Mouse (Mus musculus) intestine, postnatal 0 days (tissue): ENCODE measurements around the gene Fgfr2. TPM values are rescaled to one million over a fixed set of nuclear protein-coding genes. Genes with fewer than 3 reads are reported as not detected.

Experiments used
- ATAC-seq: fragments of 200-750 bp; cut with Nextera tagmentation; 2 replicates; pipeline ENCODE4 v1.8.0; 2017; ENCODE audit warnings: mild to moderate bottlenecking, moderate TSS enrichment, moderate library complexity
- H3K27ac ChIP-seq: fragments of 300-500 bp; sonication (generic); 2 replicates; pipeline ENCODE4 v1.5.1; 2014; ENCODE audit warnings: mild to moderate bottlenecking, low read depth, low read length, moderate library complexity
- H3K27me3 ChIP-seq: fragments of 300-500 bp; sonication (generic); replicated peaks from 2 replicates; pipeline ENCODE4 v1.6.1; 2014; ENCODE audit warnings: low read length, mixed read lengths; ENCODE audit not compliant: control insufficient read depth, insufficient read depth
- H3K36me3 ChIP-seq: fragments of 300-500 bp; sonication (generic); 2 replicates; pipeline ENCODE4 v1.6.1; 2014; ENCODE audit warnings: mild to moderate bottlenecking, moderate library complexity; ENCODE audit not compliant: control insufficient read depth, insufficient read depth
- H3K4me1 ChIP-seq: fragments of 300-500 bp; sonication (generic); replicated peaks from 2 replicates; pipeline ENCODE4 v1.6.1; 2014; ENCODE audit warnings: antibody characterized with exemption, low read length, mixed read lengths; ENCODE audit not compliant: control insufficient read depth, insufficient read depth
- H3K4me2 ChIP-seq: fragments of 300-500 bp; sonication (generic); replicated peaks from 2 replicates; pipeline ENCODE4 v1.6.1; 2014; ENCODE audit warnings: low read depth, mild to moderate bottlenecking, moderate library complexity
- H3K4me3 ChIP-seq: fragments of 300-500 bp; sonication (generic); 2 replicates; pipeline ENCODE4 v1.5.1; 2014; ENCODE audit warnings: low read depth, low read length
- H3K9ac ChIP-seq: fragments of 300-500 bp; sonication (generic); 2 replicates; pipeline ENCODE4 v1.6.1; 2014; ENCODE audit warnings: mild to moderate bottlenecking, low read depth, low read length
- H3K9me3 ChIP-seq: fragments of 300-500 bp; sonication (generic); 2 replicates; pipeline ENCODE4 v1.6.1; 2016; ENCODE audit warnings: mixed run types; ENCODE audit not compliant: control insufficient read depth
- CTCF ChIP-seq: sonication (generic); IDR thresholded peaks from 2 replicates; pipeline ENCODE4 v1.5.1; 2016; ENCODE audit warnings: low read depth, mild to moderate bottlenecking, control low read depth, antibody characterized with exemption, moderate library complexity
- WGBS: fragments of 180-500 bp; shearing (Covaris S2); extraction: QIAGEN DNeasy Blood & Tissue Kit; methylation state at CpG from one replicate; pipeline ENCODE4 v1.1.7; 2014; 5-methylcytosine and 5-hydroxymethylcytosine counted together
- polyA plus RNA-seq: library from polyadenylated mRNA; unstranded; fragments of >200 nt; fragmentation: Nextera tagmentation; extraction: Ambion mirVana; gene quantifications from 2 replicates; pipeline ENCODE4 v1.2.1, GENCODE M21; 2015

Fgfr2 gene
- polyA plus RNA-seq, 1 experiment from 2014 or later = 29.5 TPM

DNA sequence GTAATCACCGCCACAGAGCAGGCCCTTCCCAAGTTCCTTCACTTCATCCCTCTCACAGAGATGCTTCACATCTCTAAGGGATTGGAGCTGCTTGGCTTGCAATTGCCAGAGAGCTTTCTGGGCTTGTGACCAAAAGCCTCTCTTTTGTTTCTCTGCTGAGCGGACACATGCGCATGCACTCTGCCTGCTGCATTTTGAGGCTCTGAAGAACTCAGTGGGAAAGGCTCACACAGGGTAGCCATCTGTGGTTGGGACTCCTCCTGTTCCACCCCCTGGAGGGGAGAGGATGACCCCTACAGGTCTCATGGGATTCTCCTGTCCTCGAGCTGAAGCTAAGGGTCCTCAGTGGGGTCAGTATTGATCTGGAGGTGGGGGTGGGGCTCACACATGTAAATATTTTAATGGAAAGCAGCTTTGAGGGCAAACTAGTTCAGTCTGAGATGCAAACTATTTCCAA lies 2157.2 kb downstream of the Fgfr2 start:
- ATAC-seq = no peak
- Histone ChIP-seq H3K36me3 (no peaks in the 10 kb centered on the region), H3K4me3 (no peak overlapping the region), H3K4me1 (no peaks in the 10 kb centered on the region), H3K4me2 (no peak overlapping the region), H3K27ac (no peak overlapping the region), H3K27me3 (no peaks in the 10 kb centered on the region), H3K9ac (no peak overlapping the region), H3K9me3 (no peaks in the 10 kb centered on the region)
- 0 out of 2 replicates have a peak, but pooled peaks have one; percentile 15 for TF ChIP-seq CTCF
- 57% methylated on average over 4 of the region's 4 CpGs for WGBS

DNA sequence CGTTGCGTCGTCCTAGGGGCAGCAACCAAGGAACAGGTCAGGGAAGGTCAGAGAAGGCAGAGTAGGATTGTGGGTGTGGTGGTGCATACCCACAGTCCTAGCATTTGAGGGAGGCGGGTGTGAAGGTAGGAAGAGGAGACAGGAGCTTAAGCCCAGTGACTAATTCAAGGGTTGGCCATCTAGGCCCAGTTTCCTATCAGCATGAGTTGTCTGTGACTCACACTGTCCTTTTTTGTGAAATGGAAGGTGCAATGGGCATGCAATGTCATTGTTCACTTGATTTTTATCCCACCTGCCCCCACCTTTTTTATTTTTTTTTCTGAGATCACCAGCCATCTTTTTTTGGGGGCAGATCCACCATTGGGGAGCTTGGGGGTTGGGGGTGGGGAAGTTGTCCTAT lies 2157.8 kb downstream of the Fgfr2 start:
- H3K4me1 ChIP-seq = no peaks in the 10 kb centered on the region
- no peaks in the 10 kb centered on the region for H3K27me3 ChIP-seq
- no peak overlapping the region for H3K4me2 ChIP-seq
- no peak for ATAC-seq
- H3K27ac ChIP-seq = no peak overlapping the region
- no peaks in the 10 kb centered on the region for H3K9me3 ChIP-seq
- H3K36me3 ChIP-seq = no peaks in the 10 kb centered on the region
- TF ChIP-seq CTCF = no peak
- no peak overlapping the region for H3K9ac ChIP-seq
- 90% methylated on average over 4 of the region's 4 CpGs for WGBS
- no peak overlapping the region for H3K4me3 ChIP-seq

DNA sequence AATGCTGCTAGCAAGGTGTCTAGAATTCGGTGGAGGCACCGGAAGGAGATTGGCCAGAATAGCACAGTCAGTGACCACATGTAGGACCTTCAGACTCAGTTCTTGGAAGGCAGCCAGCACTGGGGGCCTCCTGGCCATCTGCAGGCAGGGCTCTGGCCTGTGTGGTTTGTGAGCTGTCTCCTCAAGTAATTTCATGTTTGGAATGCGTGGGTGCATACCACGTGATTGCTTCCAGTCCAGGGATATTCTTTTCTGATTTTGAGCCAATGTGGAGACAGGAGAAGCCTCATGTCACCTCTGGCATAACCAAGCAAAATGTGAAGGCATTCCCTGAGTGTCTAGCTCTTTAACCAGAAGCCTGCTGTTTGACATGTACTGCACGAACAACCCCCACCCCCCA lies 2158.5 kb downstream of the Fgfr2 start:
- Histone ChIP-seq H3K27ac (no peak overlapping the region), H3K36me3 (no peaks in the 10 kb centered on the region), H3K4me3 (no peak overlapping the region), H3K9me3 (no peaks in the 10 kb centered on the region), H3K27me3 (no peaks in the 10 kb centered on the region), H3K4me1 (no peaks in the 10 kb centered on the region), H3K9ac (no peak overlapping the region), H3K4me2 (no peak overlapping the region)
- WGBS = 39% methylated on average over 5 of the region's 5 CpGs
- ATAC-seq = no peak
- no peak for TF ChIP-seq CTCF

- Histone ChIP-seq H3K4me3 (no peak overlapping the region), H3K9me3 (no peaks in the 10 kb centered on the region), H3K27me3 (no peaks in the 10 kb centered on the region), H3K4me1 (no peaks in the 10 kb centered on the region), H3K36me3 (no peaks in the 10 kb centered on the region), H3K9ac (no peak overlapping the region), H3K27ac (no peak overlapping the region), H3K4me2 (no peak overlapping the region)
- whole genome bisulfite sequencing = 80% methylated on average over 6 of the region's 6 CpGs
- ATAC-seq = no peak
- no peak for TF ChIP-seq CTCF
Observed at GRCm38 (mm10) chr7:130961429-130961828, 2161.7 kb downstream of the Fgfr2 start.

GRCm38 (mm10) chr7:130959868-130960267 lies 2163.3 kb downstream of the Fgfr2 start:
- Histone ChIP-seq H3K9me3 (no peaks in the 10 kb centered on the region), H3K27me3 (no peaks in the 10 kb centered on the region), H3K4me1 (no peaks in the 10 kb centered on the region), H3K4me3 (no peak overlapping the region), H3K4me2 (no peak overlapping the region), H3K36me3 (no peaks in the 10 kb centered on the region), H3K9ac (no peak overlapping the region), H3K27ac (no peak overlapping the region)
- WGBS = 21% methylated on average over 7 of the region's 7 CpGs
- ATAC-seq = peak; percentile 47
- TF ChIP-seq CTCF = no peak

DNA sequence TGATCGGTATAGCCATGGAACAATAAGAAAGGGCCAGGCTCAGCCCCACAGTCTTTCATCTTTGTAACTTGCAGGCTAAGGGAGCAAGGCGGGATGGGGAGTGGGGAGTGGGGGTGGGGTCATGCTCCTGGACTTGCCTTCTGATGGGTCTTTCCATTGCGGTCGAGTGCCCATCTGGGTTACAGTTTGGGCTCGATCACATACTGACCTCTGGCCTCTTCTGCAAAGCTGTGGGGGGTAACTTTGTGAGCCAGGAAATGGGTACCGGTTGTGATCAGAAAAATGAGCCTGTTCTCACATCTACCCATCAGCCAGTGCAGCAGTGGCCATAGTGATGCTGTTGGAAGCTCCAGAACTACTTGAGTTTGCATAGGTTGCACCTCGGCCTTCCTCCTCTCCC lies 2164.6 kb downstream of the Fgfr2 start:
- Histone ChIP-seq H3K27ac (no peak overlapping the region), H3K9ac (no peak overlapping the region), H3K4me2 (no peak overlapping the region), H3K4me3 (no peak overlapping the region), H3K4me1 (no peaks in the 10 kb centered on the region), H3K9me3 (no peaks in the 10 kb centered on the region), H3K36me3 (no peaks in the 10 kb centered on the region), H3K27me3 (no peaks in the 10 kb centered on the region)
- WGBS = 78% methylated on average over 7 of the region's 7 CpGs
- no peak for TF ChIP-seq CTCF
- ATAC-seq = no peak

DNA sequence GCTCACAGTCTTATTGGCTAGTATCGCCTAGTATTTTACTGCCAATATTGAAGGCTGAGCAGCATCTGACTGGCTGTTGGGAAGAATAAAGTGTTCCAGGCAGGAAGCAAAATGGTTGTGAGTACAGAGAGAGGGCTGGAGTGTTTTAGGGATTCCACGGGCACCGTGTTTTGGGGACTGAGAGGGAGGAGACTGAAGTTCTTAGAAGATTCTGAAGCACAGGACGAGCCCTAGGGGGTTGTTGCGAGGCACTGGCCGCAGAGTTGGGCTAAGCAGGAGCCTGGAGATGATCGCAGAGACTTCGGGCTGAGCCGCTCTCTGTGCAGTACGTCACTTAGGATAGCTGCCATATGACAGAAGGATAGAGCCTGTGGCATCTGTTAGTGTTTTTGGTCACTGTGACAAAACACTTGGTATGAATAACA lies 2169.0 kb downstream of the Fgfr2 start:
- ATAC-seq = no peak
- WGBS = 84% methylated on average over 10 of the region's 10 CpGs
- TF ChIP-seq CTCF = no peak

More for the DNA sequence above, 2169.0 kb downstream of the Fgfr2 start:
- Histone ChIP-seq H3K27me3 (no peaks in the 10 kb centered on the region), H3K9ac (no peak overlapping the region), H3K27ac (no peak overlapping the region), H3K4me1 (no peaks in the 10 kb centered on the region), H3K4me2 (no peak overlapping the region), H3K36me3 (no peaks in the 10 kb centered on the region), H3K9me3 (no peaks in the 10 kb centered on the region), H3K4me3 (no peak overlapping the region)
